Mouse (Mus musculus) G1E (cell line): ENCODE measurements at regions not wholly inside any gene's neighbourhood (a gene's known extent, or its start where the extent isn't known, plus 50 kb on each side); places are given as distances from the start of the nearest gene placed in this dataset.

Source experiments
- CTCF ChIP-seq: IDR thresholded peaks from 2 replicates; pipeline ENCODE4 v1.5.1; 2012; ENCODE audit warnings: low read depth, low read length, inconsistent platforms, mixed read lengths
- GATA1 ChIP-seq: IDR thresholded peaks from 2 replicates; pipeline ENCODE4 v1.6.1; 2012; ENCODE audit warnings: borderline replicate concordance, low read length, inconsistent platforms, mixed read lengths
- GATA2 ChIP-seq: IDR thresholded peaks from 2 replicates; pipeline ENCODE4 v1.6.1; 2012; ENCODE audit warnings: low read depth, low read length, inconsistent platforms, borderline replicate concordance
- POLR2AphosphoS5 ChIP-seq: IDR thresholded peaks from 2 replicates; pipeline ENCODE4 v1.6.1; 2012; ENCODE audit warnings: low read depth, low read length, inconsistent platforms; ENCODE audit not compliant: insufficient replicate concordance
- TAL1 ChIP-seq: conservative IDR thresholded peaks from 2 replicates; pipeline ENCODE4 v1.6.1; 2012; ENCODE audit warnings: low read depth, low read length, inconsistent platforms, mixed read lengths

DNA sequence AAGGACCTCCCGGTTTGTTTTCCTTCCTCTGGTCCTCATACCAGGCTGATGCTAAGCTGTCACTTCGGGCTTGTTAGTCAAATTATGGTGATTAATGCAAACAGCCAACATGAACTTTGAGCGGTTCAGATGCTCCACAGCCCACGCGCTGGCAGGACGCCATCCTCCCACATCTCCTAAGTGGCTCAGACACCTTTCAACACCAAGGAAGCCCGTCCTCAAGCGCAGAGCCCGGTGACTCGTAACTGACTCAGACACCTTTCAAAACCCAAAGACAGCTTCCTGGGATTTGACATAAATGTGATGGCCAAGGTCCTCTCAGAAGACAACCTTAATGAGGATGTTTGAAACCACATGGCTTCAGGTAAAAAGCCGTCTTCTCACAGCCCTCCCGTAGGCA lies 121.7 kb upstream of the Cmc1 start:
- TF ChIP-seq CTCF (no peak), GATA1 (no peak), TAL1 (no peak), POLR2AphosphoS5 (no peak), GATA2 (no peak)
